Mouse (Mus musculus): Measurements from ENCODE around the gene Fam217b. TPM values are rescaled to one million over a fixed set of nuclear protein-coding genes. Genes with fewer than 3 reads are reported as not detected.

Fam217b gene
- polyA plus RNA-seq, 2 experiments, result 0.38 to 0.50 TPM

- Histone ChIP-seq H3K27me3 (ENCODE audit: control insufficient read depth, insufficient read depth, low read length) (no peaks in the 10 kb centered on the region), H3K4me2 (ENCODE audit: low read depth) (no peak overlapping the region), H3K27ac (no peak overlapping the region), H3K4me3 (ENCODE audit: insufficient read depth in 1 of 2, low read depth in 2 of 2, low read length in 2 of 2) (no peak overlapping the region), H3K9me3 (ENCODE audit: control insufficient read depth, low read length) (no peaks in the 10 kb centered on the region), H3K4me1 (replicated peaks; ENCODE audit: control insufficient read depth in 2 of 2, insufficient read depth in 2 of 2, low read length in 1 of 2) (no peaks in the 10 kb centered on the region), H3K9ac (replicated peaks) (no peak overlapping the region), H3K36me3 (replicated peaks; ENCODE audit: control insufficient read depth, insufficient read depth, low read depth) (no peaks in the 10 kb centered on the region)
- DNase-seq (ENCODE audit: low read depth in 3 of 3, low spot score in 3 of 3) (no peak), ATAC-seq (ENCODE audit: insufficient read depth) (no peak)
- TF ChIP-seq EP300 (IDR thresholded peaks at IDR 0.05; ENCODE audit: low read depth), result no peak
- no peak for TF ChIP-seq CTCF (IDR thresholded peaks at IDR 0.05; ENCODE audit: low read depth)
- 21% methylated on average over 2 of the region's 2 CpGs for WGBS (ENCODE audit: insufficient replicate concordance)
Observed at GRCm38 (mm10) chr2:178450236-178450635, 35.9 kb downstream of the Fam217b start.

GRCm38 (mm10) chr2:178450961-178451360 lies 36.6 kb downstream of the Fam217b start:
- DNase-seq (ENCODE audit: low read depth in 3 of 3, low spot score in 3 of 3) (no peak), ATAC-seq (ENCODE audit: insufficient read depth) (no peak)
- Histone ChIP-seq H3K9me3 (ENCODE audit: control insufficient read depth, low read length) (no peaks in the 10 kb centered on the region), H3K4me3 (ENCODE audit: insufficient read depth in 1 of 2, low read depth in 2 of 2, low read length in 2 of 2) (no peak overlapping the region), H3K27ac (no peak overlapping the region), H3K36me3 (replicated peaks; ENCODE audit: control insufficient read depth, insufficient read depth, low read depth) (no peaks in the 10 kb centered on the region), H3K27me3 (ENCODE audit: control insufficient read depth, insufficient read depth, low read length) (no peaks in the 10 kb centered on the region), H3K4me1 (replicated peaks; ENCODE audit: control insufficient read depth in 2 of 2, insufficient read depth in 2 of 2, low read length in 1 of 2) (no peaks in the 10 kb centered on the region), H3K9ac (replicated peaks) (no peak overlapping the region), H3K4me2 (ENCODE audit: low read depth) (no peak overlapping the region)
- WGBS (ENCODE audit: insufficient replicate concordance), result 68% methylated on average over 10 of the region's 10 CpGs
- no peak for TF ChIP-seq CTCF (IDR thresholded peaks at IDR 0.05; ENCODE audit: low read depth)
- TF ChIP-seq EP300 (IDR thresholded peaks at IDR 0.05; ENCODE audit: low read depth), result no peak

GRCm38 (mm10) chr2:178454664-178455516 lies 40.6 kb downstream of the Fam217b start:
- TF ChIP-seq EP300 (IDR thresholded peaks at IDR 0.05; ENCODE audit: low read depth) (no peak), CTCF (IDR thresholded peaks at IDR 0.05; ENCODE audit: low read depth) (no peak)
- ATAC-seq (ENCODE audit: insufficient read depth), result no peak
- no peak overlapping the region for H3K27ac ChIP-seq

GRCm38 (mm10) chr2:178457414-178457813 lies 43.1 kb downstream of the Fam217b start:
- Histone ChIP-seq H3K9me3 (ENCODE audit: control insufficient read depth, low read length) (no peaks in the 10 kb centered on the region), H3K4me2 (ENCODE audit: low read depth) (no peak overlapping the region), H3K27ac (no peak overlapping the region), H3K27me3 (ENCODE audit: control insufficient read depth, insufficient read depth, low read length) (no peaks in the 10 kb centered on the region), H3K36me3 (replicated peaks; ENCODE audit: control insufficient read depth, insufficient read depth, low read depth) (no peaks in the 10 kb centered on the region), H3K9ac (replicated peaks) (no peak overlapping the region), H3K4me3 (ENCODE audit: insufficient read depth in 1 of 2, low read depth in 2 of 2, low read length in 2 of 2) (no peak overlapping the region), H3K4me1 (replicated peaks; ENCODE audit: control insufficient read depth in 2 of 2, insufficient read depth in 2 of 2, low read length in 1 of 2) (no peaks in the 10 kb centered on the region)
- no peak for DNase-seq (ENCODE audit: low read depth in 3 of 3, low spot score in 3 of 3)
- ATAC-seq (ENCODE audit: insufficient read depth), result no peak
- TF ChIP-seq CTCF (IDR thresholded peaks at IDR 0.05; ENCODE audit: low read depth) (no peak), EP300 (IDR thresholded peaks at IDR 0.05; ENCODE audit: low read depth) (no peak)
- 68% methylated on average over 6 of the region's 6 CpGs for WGBS (ENCODE audit: insufficient replicate concordance)

More at GRCm38 (mm10) chr2:178454664-178455516, 40.6 kb downstream of the Fam217b start:
- no peak for DNase-seq (ENCODE audit: low read depth in 3 of 3, low spot score in 3 of 3)
- Histone ChIP-seq H3K4me2 (ENCODE audit: low read depth) (no peak overlapping the region), H3K4me3 (ENCODE audit: insufficient read depth in 1 of 2, low read depth in 2 of 2, low read length in 2 of 2) (no peak overlapping the region), H3K27me3 (ENCODE audit: control insufficient read depth, insufficient read depth, low read length) (no peaks in the 10 kb centered on the region), H3K4me1 (replicated peaks; ENCODE audit: control insufficient read depth in 2 of 2, insufficient read depth in 2 of 2, low read length in 1 of 2) (no peaks in the 10 kb centered on the region), H3K9me3 (ENCODE audit: control insufficient read depth, low read length) (no peaks in the 10 kb centered on the region), H3K36me3 (replicated peaks; ENCODE audit: control insufficient read depth, insufficient read depth, low read depth) (no peaks in the 10 kb centered on the region), H3K9ac (replicated peaks) (no peak overlapping the region)
- WGBS (ENCODE audit: insufficient replicate concordance), result 33% methylated on average over 17 of the region's 17 CpGs

GRCm38 (mm10) chr2:178460353-178460752 lies 46.0 kb downstream of the Fam217b start:
- ATAC-seq (ENCODE audit: insufficient read depth), result no peak
- Histone ChIP-seq H3K4me1 (replicated peaks; ENCODE audit: control insufficient read depth in 2 of 2, insufficient read depth in 2 of 2, low read length in 1 of 2) (no peaks in the 10 kb centered on the region), H3K9me3 (ENCODE audit: control insufficient read depth, low read length) (no peaks in the 10 kb centered on the region), H3K4me2 (ENCODE audit: low read depth) (no peak overlapping the region), H3K27me3 (ENCODE audit: control insufficient read depth, insufficient read depth, low read length) (no peaks in the 10 kb centered on the region), H3K9ac (replicated peaks) (no peak overlapping the region), H3K4me3 (ENCODE audit: insufficient read depth in 1 of 2, low read depth in 2 of 2, low read length in 2 of 2) (no peak overlapping the region), H3K27ac (no peak overlapping the region), H3K36me3 (replicated peaks; ENCODE audit: control insufficient read depth, insufficient read depth, low read depth) (no peaks in the 10 kb centered on the region)
- DNase-seq (ENCODE audit: low read depth in 3 of 3, low spot score in 3 of 3), result no peak
- no peak for TF ChIP-seq CTCF (IDR thresholded peaks at IDR 0.05; ENCODE audit: low read depth)
- no peak for TF ChIP-seq EP300 (IDR thresholded peaks at IDR 0.05; ENCODE audit: low read depth)
- WGBS (ENCODE audit: insufficient replicate concordance), result 38% methylated on average over 5 of the region's 5 CpGs
